Mouse (Mus musculus): ENCODE results near the gene Rnf111. TPM values are rescaled to one million over a fixed set of nuclear protein-coding genes. Genes with fewer than 3 reads are reported as not detected.

Rnf111 gene
- total and polyA plus RNA-seq, 3 experiments: 10.4 to 17.6 (median 11.8) TPM

GRCm38 (mm10) chr9:70383750-70384149 is 119.8 kb downstream of the Rnf111 start:
- DNase-seq (ENCODE audit: extremely low read depth): no peak
- TF ChIP-seq MXI1 (IDR thresholded peaks at IDR 0.05; ENCODE audit: low read depth, low read length) (no peak), ZMIZ1 (IDR thresholded peaks at IDR 0.05; ENCODE audit: low read depth, low read length) (no peak), TBP (conservative IDR thresholded peaks at IDR 0.05; ENCODE audit: low read depth, low read length) (no peak), E2F4 (IDR thresholded peaks at IDR 0.05; ENCODE audit: insufficient replicate concordance, low read depth, low read length) (no peak), MAX (IDR thresholded peaks at IDR 0.05; ENCODE audit: low read length) (no peak), ZNF384 (IDR thresholded peaks at IDR 0.05; ENCODE audit: low read depth, low read length) (no peak), ZKSCAN1 (IDR thresholded peaks at IDR 0.05; ENCODE audit: borderline replicate concordance, low read depth, low read length) (no peak), POLR2AphosphoS2 (IDR thresholded peaks at IDR 0.05; ENCODE audit: low read depth, low read length) (no peak), MYC (IDR thresholded peaks at IDR 0.05; ENCODE audit: low read depth, low read length) (no peak), MEF2A (IDR thresholded peaks at IDR 0.05; ENCODE audit: borderline replicate concordance, low read depth, low read length) (no peak), MAFK (IDR thresholded peaks at IDR 0.05; ENCODE audit: insufficient replicate concordance, low read length) (no peak)
- no peak overlapping the region for H3K4me3 ChIP-seq (replicated peaks in 1 of 3; ENCODE audit: low read depth in 2 of 3, low read length in 2 of 3, poor library complexity in 1 of 3)
- peaks cover 84 to 93% of the 10 kb centered on the region in 2 experiments for H3K36me3 ChIP-seq (replicated peaks in 1 of 2; ENCODE audit: control insufficient read depth in 1 of 2, insufficient read depth in 1 of 2, low read length in 1 of 2)
- no peak overlapping the region for H3K27ac ChIP-seq (ENCODE audit: insufficient read depth, low read depth)
- dilution Hi-C loops (cut with MboI; ENCODE audit: extremely low pct_ligation_motif_present, extremely low pct_unique_long_range_greater_than_20kb, low sequenced_read_pairs) (no loop called here), in situ Hi-C loops (cut with MboI; ENCODE audit: low pct_ligation_motif_present, low pct_unique_long_range_greater_than_20kb, low sequenced_read_pairs) (no loop called here)
- 0 out of 4 replicates have a peak, but pooled peaks cover 0 to under 1% of the 10 kb centered on the region in 2 experiments for H3K4me1 ChIP-seq (ENCODE audit: control insufficient read depth in 1 of 2, insufficient read depth in 2 of 2)
- no peaks in the 10 kb centered on the region for H3K79me2 ChIP-seq (replicated peaks; ENCODE audit: control insufficient read depth, extremely low read depth, insufficient read depth, poor library complexity, severe bottlenecking)
- H3K27me3 ChIP-seq (replicated peaks): no peaks in the 10 kb centered on the region
- H3K9me3 ChIP-seq (replicated peaks; ENCODE audit: low read length): no peaks in the 10 kb centered on the region
- H3K4me2 ChIP-seq (ENCODE audit: insufficient read depth, low read depth, poor library complexity, severe bottlenecking): no peak overlapping the region
- H3K9ac ChIP-seq (ENCODE audit: insufficient read depth, low read depth): no peak overlapping the region

- in situ Hi-C loops (cut with MboI; ENCODE audit: low pct_ligation_motif_present, low pct_unique_long_range_greater_than_20kb, low sequenced_read_pairs): no loop called here
- Histone ChIP-seq H3K27me3 (replicated peaks) (no peaks in the 10 kb centered on the region), H3K4me1 (ENCODE audit: control insufficient read depth in 1 of 2, insufficient read depth in 2 of 2) (no peaks in the 10 kb centered on the region), H3K4me3 (replicated peaks in 1 of 3; ENCODE audit: low read depth in 2 of 3, low read length in 2 of 3, poor library complexity in 1 of 3) (no peak overlapping the region), H3K79me2 (replicated peaks; ENCODE audit: control insufficient read depth, extremely low read depth, insufficient read depth, poor library complexity, severe bottlenecking) (no peaks in the 10 kb centered on the region), H3K36me3 (replicated peaks in 1 of 2; ENCODE audit: control insufficient read depth in 1 of 2, insufficient read depth in 1 of 2, low read length in 1 of 2) (peaks cover 90 to 95% of the 10 kb centered on the region in 2 experiments), H3K9ac (ENCODE audit: insufficient read depth, low read depth) (no peak overlapping the region), H3K27ac (ENCODE audit: insufficient read depth, low read depth) (no peak overlapping the region), H3K4me2 (ENCODE audit: insufficient read depth, low read depth, poor library complexity, severe bottlenecking) (no peak overlapping the region), H3K9me3 (replicated peaks; ENCODE audit: low read length) (no peaks in the 10 kb centered on the region)
- TF ChIP-seq GABPA (IDR thresholded peaks at IDR 0.05; ENCODE audit: insufficient replicate concordance, low read depth, low read length) (no peak), HCFC1 (IDR thresholded peaks at IDR 0.05; ENCODE audit: low read depth, low read length) (no peak), ZMIZ1 (IDR thresholded peaks at IDR 0.05; ENCODE audit: low read depth, low read length) (no peak), RAD21 (IDR thresholded peaks at IDR 0.05; ENCODE audit: low read depth, low read length) (no peak)
- no peak for DNase-seq (ENCODE audit: extremely low read depth)
- dilution Hi-C loops (cut with MboI; ENCODE audit: extremely low pct_ligation_motif_present, extremely low pct_unique_long_range_greater_than_20kb, low sequenced_read_pairs): no loop called here
These were observed 121.4 kb downstream of the Rnf111 start for GRCm38 (mm10) chr9:70382091-70382490.
